Mouse (Mus musculus): ENCODE results near the gene Krtap4-7. TPM values are rescaled to one million over a fixed set of nuclear protein-coding genes. Genes with fewer than 3 reads are reported as not detected.
"Not testable (repeated sequence)": the region's sequence is repeated elsewhere in the genome, so short reads cannot be mapped to it uniquely, and the experiment has no call there.

The Krtap4-7 gene
- not detected in 2 replicates for total RNA-seq (2021)
- long read RNA-seq, experiment 1: 0 reads
- long read RNA-seq, experiment 2: 0 reads

DNA sequence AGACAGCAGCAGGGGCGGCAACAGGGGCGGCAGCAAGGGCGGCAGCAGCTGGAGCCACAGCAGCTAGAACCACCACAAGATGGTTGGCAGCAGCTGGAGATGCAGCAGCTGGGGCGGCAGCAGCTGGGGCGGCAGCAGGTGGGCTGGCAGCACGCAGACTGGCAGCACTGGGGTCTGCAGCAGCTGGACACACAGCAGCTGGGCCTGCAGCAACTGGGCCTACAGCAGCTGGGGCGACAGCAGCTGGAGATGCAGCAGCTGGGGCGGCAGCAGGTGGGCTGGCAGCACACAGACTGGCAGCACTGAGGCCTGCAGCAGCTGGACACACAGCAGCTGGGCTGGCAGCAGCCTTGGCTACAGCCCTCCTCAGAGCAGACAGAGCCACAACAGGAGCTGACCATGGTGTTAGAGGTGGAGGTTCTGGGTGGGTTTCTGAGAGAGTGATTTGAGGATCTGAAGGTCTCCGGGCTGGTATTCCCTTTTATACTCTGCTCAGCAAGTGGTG is at the start of gene Krtap4-7:
TSS of gene Krtap4-7 (minus strand) at position 455 of the 505 bp plus-strand sequence.
- DNase-seq: not testable (repeated sequence)

GRCm38 (mm10) chr11:99690463-99690862 is 46.6 kb upstream of the Krtap4-7 start, which contains the start of gene Gm14190:
Gm14190 (minus strand) TSS chr11:99690740.
- no peak for DNase-seq

DNA sequence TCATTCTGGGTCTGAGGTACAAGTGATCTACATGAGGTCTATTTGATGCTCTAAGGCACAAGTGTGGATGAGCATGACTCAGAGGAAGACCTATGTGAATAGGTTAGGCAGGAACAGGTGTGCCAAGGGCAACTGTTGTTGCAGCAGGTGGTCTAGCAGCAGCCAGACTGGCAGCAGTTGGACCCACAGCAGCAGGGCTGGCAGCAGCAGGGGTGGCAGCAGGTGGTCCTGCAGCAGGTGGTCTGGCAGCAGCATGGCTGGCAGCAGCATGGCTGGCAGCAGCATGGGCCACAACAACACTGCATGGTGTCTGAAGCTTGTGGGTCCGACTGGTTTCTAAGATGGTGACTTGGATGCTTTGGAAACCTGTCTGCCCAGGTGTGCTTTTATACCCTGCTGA is 41.3 kb upstream of the Krtap4-7 start:
- not testable (repeated sequence) for DNase-seq

- DNase-seq: no peak
Measured at GRCm38 (mm10) chr11:99683481-99683880, 39.6 kb upstream of the Krtap4-7 start.

GRCm38 (mm10) chr11:99665860-99666259 is 22.0 kb upstream of the Krtap4-7 start, which contains the start of gene Krtap4-6:
Krtap4-6 (minus strand) TSS chr11:99665960.
- DNase-seq: no peak

GRCm38 (mm10) chr11:99662802-99663201 is 18.9 kb upstream of the Krtap4-7 start:
- DNase-seq: no peak

DNA sequence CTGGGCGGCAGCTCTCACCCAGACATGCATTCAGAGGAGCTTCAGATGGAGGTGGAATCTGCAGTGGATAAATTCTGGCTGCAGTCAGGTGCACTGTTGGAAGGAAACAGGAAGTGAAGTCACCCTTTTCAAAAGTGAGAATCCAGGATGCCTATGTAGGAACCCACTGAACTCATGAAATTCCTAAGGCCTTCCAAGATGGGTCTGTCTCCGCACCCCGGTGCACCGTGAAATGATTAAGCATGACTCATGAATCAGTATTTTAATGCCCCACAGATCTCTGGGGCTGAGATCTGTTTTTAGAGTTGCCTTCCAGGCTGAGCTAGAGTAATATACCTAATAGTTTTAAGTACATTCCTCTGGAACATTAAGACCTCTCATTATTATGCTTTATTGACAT is 15.4 kb upstream of the Krtap4-7 start:
- DNase-seq: no peak

DNA sequence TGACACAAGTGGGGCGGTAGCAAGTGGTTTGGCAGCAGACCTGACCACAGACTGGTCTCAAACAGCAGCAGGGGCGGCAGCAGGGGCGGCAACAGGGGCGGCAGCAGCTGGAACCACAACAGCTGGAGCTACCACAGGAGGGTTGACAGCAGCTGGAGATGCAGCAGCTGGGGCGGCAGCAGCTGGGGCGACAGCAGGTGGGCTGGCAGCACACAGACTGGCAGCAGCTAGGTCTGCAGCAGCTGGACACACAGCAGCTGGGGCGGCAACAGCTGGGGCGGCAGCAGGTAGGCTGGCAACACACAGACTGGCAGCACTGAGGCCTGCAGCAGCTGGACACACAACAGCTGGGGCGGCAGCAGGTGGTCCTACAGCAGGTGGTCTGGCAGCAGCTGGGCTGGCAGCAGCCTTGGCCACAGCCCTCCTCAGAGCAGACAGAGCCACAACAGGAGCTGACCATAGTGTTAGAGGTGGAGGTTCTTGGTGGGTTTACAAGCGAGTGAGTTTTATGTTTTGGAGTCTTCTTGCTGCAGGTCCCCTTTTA is 14.7 kb upstream of the Krtap4-7 start, which contains the start of gene Gm11563:
TSS of gene Gm11563 (minus strand) at position 494 of the 544 bp plus-strand sequence.
- DNase-seq: not testable (repeated sequence)

DNA sequence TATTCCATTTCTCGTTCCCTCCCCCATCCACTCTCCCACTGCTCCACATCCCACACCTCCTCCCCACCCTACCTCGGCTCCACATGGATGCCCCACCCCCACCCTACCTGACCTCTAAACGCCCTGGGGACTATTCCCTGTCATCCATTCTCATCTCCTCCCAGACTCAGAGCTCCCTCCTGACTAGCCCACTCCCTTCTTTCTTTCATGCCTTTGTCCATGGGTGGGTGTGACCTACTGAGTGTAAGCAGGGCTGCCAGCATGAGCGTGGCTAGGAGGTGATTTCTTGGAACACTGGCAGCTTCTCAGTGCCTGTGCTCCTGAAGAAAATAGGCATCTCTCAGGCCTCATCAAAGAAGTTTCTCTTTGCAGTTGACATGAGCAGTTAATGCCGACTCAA is 13.2 kb upstream of the Krtap4-7 start:
- no peak for DNase-seq

GRCm38 (mm10) chr11:99650136-99650535 is 6.2 kb upstream of the Krtap4-7 start, which contains the start of gene Gm11555:
Gm11555 (minus strand) TSS chr11:99650236.
- DNase-seq: no peak

- no peak for DNase-seq
Measured at GRCm38 (mm10) chr11:99646444-99646843, 2.6 kb upstream of the Krtap4-7 start.

GRCm38 (mm10) chr11:99644351-99644750 is 462 bp upstream of the Krtap4-7 start:
- no peak for DNase-seq

DNA sequence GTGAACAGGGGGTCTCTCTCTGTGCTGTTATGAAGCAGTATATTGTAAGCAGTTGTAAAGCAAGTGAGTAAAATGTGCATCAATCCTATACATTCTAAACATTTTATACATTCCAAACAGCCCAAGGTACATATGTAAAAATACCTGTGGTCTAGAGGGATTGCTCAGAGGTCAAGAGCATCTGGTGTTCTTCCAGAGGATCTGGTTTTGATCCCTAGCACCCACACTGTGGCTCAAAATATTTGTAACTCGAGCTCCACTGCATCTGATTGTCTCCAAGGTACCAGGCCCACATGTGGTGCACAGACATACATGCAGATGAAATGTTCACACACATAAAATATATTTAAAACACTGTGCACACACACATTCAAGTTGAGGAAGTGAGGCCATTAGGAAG is 3.0 kb downstream of the Krtap4-7 start:
- no peak for DNase-seq

GRCm38 (mm10) chr11:99637086-99637485 is 6.8 kb downstream of the Krtap4-7 start:
- DNase-seq: no peak

DNA sequence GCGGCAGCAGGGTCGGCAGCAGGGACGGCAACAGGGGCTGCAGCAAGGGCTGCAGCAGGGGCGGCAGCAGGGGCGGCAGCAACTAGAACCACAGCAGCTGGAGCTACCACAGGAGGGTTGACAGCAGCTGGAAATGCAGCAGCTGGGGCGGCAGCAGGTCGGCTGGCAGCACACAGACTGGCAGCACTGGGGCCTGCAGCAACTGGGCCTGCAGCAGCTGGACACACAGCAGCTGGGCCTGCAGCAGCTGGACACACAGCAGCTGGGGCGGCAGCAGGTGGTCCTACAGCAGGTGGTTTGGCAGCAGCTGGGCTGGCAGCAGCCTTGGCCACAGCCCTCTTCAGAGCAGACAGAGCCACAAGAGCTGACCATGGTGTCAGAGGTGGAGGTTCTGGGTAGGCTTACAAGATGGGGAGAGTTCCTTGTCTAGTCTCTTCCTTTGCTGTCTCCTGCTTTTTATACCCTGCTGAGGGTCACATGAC is 9.2 kb downstream of the Krtap4-7 start, which contains the start of gene Krtap4-2:
TSS of gene Krtap4-2 (minus strand) at position 432 of the 482 bp plus-strand sequence.
- DNase-seq: no peak

DNA sequence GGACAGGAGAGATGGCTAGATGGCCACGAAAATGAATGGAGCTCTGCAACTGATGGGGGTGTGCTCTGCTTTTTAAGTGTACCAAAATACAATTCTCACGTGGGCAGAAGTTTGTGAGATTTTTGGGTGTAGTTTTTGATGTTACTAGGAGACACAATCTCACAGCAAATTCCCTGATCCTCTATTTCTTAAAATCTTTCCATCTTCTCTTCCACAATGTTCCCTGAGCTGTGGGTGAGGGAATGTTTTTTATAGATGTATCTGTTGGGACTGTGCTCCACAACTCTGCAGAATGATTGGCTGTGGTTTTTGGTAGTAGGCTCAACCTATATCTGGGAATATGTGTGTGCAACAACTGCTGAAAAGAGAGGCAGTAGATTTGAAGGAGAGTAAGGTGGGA is 10.6 kb downstream of the Krtap4-7 start:
- no peak for DNase-seq

DNA sequence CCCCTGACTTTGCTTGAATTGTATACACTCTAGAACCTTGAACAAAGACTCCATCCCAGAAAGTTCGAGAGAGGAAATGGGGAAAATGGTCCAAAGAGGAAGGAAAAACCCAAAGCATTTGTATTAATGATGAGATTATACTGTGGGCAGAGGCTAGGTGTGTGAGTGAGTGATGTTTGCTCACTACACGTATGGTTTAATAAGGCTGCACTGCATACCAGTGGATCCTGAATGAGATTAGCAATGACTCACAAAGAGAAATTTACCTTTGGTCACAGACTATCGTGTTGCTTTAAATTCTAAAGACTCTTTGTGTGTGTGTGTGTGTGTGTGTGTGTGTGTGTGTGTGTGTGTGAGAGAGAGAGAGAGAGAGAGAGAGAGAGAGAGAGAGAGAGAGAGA is 13.0 kb downstream of the Krtap4-7 start:
- no peak for DNase-seq

DNA sequence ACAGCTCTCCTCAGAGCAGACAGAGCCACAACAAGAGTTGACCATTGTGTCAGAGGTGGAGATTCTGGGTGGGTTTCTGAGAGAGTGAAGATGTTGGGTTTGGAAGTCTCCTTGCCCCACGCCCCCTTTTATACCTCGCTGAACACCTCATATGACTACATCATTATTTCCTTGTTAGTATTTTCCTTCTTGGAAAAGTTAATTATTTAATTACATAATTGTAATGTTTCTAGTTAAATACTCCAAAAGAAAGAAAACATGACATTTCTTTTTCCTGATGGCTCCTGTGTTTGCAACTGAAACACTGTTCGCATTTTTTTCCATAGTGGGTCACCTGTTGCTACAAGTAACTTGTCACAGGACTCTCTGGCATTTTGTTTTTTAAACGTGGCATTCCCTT is 15.8 kb downstream of the Krtap4-7 start, which contains the start of gene Krtap4-1:
TSS of gene Krtap4-1 (minus strand) at position 101 of the 400 bp plus-strand sequence.
- no peak for DNase-seq

GRCm38 (mm10) chr11:99620335-99620734 is 23.6 kb downstream of the Krtap4-7 start, which contains the start of gene Gm11562:
Gm11562 (minus strand) TSS chr11:99620435.
- DNase-seq: no peak

GRCm38 (mm10) chr11:99614796-99615363 is 29.0 kb downstream of the Krtap4-7 start, which contains the start of gene Krtap2-4:
Krtap2-4 (minus strand) TSS chr11:99614846.
- no peak for DNase-seq

DNA sequence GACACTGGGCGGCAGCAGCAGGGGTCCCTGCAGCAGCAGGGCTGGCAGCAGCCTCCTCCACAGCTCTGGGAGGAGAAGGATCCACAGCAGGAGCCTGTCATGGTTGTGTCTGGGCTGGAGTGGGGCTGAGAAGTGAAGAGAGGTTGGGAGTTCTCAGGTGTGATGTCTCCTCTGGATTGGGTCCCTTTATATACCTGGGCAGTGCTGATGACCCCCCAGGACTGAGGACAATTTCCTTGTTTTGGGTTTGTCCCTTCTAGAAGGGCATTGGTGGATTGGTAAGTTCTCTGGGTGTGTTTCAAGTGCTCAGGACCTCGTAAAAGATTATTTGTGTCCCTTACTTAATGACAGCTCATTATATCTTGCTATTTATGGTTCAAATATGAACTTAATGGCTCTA is 33.8 kb downstream of the Krtap4-7 start, which contains the start of gene Gm11937:
TSS of gene Gm11937 (minus strand) at position 101 of the 400 bp plus-strand sequence.
- not testable (repeated sequence) for DNase-seq

DNA sequence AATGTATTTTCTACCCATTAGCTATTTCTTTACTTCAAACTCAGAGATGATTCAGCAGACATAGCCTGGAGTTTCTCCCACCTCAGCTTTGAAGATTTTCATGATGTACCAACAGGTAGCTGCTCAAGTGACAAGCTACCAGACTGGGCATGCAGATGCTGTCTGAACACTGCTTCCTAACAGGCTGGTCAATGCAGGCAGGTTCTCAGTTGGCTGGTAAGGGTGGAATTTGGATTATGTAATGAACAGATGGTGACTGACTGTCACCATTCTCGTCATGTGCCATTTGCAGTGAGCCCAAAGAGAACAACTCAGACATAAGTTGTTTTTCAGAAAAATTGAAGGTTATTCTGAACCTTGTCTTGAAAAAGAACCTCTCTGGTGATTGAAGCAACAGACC is 34.8 kb downstream of the Krtap4-7 start:
- DNase-seq: no peak

DNA sequence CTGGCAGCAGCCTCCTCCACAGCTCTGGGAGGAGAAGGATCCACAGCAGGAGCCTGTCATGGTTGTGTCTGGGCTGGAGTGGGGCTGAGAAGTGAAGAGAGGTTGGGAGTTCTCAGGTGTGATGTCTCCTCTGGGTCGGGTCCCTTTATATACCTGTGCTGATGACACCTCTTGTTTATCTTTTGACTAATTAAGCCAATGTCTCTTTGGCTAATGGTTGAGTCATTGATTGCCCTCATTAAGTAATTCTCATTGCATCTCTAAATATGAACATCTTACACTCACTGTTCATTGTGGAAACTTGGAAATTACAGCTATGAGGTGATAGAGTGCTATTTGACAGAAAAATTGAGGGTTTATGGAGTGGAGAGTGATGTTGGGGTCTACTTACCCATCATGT is 40.7 kb downstream of the Krtap4-7 start, which contains the start of gene Gm11938:
TSS of gene Gm11938 (minus strand) at position 101 of the 400 bp plus-strand sequence.
- DNase-seq: not testable (repeated sequence)
